Mouse (Mus musculus) layer of hippocampus, adult 18-20 months (tissue): ENCODE data around the gene Pram1. TPM values are rescaled to one million over a fixed set of nuclear protein-coding genes. Genes with fewer than 3 reads are reported as not detected.
"Not testable (repeated sequence)": the region's sequence is repeated elsewhere in the genome, so short reads cannot be mapped to it uniquely, and the experiment has no call there.

Experiments used
- DNase-seq, 2 experiments: peaks; one replicate each; pipeline ENCODE4 v3.0.0; 2022; ENCODE audit warnings: low spot score in 2 of 2
- long read RNA-seq: library from polyadenylated mRNA; stranded (forward); transcript quantifications from one replicate; pipeline ENCODE4 v2.0.0, GENCODE M21; 2021
- total RNA-seq, 2 experiments: library from RNA; stranded (reverse); gene quantifications; 2 replicates each; pipeline ENCODE4 v1.2.3; 2021

Gene Pram1
- under 1 TPM in 1 of 2 experiments, not detected in 1; 0.30 TPM for total RNA-seq
- long read RNA-seq = 0 reads

DNA sequence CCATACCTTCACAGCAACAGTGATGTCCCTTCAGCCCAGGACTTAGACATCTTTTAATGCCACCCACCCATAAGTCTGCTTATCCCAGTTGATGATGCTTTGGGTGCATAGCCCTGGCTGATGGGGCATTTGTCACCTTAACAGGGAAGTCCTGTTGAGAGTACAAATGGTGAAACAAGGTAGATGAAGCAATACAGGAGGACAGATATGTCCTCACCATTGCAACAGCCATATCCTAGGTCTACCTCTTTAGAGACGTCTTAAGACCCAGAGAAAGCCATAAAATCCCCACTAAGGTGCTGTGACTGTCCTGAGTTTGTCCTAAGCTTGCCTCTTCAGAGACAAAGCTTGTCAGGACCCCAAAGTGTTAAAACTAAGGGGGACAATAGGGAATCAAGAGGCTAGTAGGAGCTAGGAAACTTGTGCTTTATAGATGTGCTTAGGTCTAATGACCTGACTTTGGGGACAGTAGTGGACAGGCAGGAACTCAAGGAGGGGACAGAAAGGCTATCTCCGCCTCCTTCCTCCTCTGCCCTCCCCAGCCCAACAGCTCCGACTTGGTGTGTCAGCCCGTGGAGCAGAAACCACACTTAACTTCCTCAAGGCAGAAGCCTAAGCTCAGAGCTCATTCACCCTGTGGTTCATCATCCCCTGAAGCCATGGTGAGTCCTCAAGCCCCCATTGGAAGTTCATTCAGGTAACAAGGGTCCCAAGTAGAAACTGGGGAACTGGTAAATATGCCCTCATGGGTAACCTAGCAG lies at the start of gene Pram1:
TSS of gene Pram1 (plus strand) at position 541 of the 761 bp plus-strand sequence.
- DNase-seq = no peak

DNA sequence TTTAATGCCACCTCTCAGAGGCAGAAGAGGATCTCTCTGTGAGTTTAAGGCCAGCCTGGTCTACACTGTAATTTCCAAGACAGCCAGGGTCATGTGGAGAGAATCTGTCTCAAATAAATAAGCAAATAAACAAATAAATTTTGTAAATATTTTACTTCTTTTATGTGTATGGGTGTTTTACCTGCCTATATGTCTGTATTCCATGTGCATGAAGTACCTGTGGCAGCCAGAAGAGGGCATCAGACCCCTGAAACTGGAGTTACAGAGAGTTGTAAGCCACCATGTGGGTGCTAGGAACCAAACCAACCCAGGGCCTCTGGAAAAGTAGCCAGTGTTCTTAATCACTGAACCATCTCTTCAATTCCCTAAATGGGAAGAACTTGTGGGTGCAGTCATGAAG lies 40.6 kb upstream of the Pram1 start:
- DNase-seq = no peak

DNA sequence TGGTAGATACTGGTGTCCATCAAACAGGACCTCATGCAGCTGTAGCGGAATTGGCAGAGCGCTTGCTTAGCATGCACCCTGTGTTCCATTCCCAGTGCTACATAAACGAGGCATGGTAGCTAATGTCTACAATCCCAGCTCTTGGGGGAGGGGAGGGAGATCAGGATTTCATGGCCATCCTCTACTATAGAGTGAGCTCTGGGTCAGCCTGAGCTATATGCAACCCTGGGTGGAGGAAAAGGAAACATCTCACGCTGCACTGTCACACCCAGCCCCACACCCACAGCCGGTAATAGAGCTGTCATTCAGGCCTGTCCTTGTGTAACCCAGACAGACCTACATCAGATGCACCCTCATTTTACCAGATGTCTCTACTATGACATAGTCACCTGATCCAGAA lies 39.4 kb upstream of the Pram1 start:
- DNase-seq = no peak

DNA sequence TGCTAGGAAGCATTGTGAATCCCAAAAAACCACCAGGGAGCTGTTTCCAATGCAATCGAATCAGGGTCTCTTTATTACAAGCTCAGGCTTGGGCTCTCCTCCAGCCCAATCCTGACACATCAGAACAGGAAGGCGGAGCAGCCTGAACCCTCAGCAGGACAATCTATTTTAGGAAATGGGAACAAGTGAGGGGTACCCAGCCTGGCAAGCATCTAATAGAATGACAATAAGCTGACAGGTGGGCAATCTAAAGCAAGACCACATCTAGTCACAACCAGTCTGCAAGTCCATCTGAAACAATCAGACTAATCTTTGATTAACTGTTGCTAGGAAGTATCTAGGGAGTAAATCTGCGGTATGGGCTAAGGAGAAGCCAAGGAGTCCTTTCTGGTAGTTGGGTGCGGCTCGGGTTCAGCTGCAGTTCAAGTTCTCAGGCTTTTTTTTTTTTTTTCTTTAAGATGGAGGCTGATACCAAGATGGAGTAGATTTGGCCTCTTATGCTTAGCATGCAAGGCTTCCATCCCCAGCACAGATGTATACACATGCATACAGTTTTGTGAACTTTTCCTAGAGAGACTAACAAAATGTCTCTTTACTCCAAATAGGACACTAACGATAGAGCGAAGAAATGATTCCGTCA lies 37.9 kb upstream of the Pram1 start:
- no peak for DNase-seq

DNA sequence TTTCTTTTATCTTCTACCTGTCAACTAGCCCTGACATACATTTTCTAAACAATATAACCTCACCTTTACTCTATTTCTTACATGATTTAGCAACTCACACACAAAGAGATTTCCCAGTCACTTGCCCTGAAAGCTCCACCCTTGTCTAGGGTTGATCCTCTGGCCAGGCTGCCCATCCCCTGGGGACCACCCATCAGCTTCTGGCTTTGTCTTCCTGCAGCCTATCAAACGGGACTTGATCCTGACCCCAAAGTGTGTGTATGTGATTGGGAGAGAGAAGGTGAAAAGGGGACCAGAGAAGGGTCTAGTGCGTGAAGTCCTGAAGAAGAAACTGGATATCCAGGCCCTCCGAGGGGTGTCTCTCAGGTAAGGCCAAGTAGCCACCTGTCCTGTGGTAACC lies 37.0 kb upstream of the Pram1 start:
- DNase-seq = no peak

DNA sequence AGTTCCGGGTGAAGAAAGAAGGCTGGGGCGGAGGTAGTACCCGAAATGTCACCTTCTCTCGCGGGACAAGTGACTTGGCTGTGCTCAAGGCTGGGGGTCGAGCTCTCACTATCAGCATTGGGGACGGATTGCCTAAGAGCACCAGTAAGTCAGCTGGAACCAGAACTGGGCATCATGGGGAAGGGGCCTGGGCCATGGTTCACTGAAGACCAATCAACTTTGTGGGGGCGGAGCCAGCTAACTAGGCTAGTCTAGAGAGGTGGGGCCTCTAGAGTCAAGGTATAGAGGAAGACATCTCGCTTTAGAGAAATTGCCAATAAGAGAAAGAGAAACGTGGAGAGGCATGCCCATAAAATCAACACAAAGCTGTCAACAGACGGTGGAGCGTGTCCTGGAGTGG lies 35.9 kb upstream of the Pram1 start:
- no peak for DNase-seq

DNA sequence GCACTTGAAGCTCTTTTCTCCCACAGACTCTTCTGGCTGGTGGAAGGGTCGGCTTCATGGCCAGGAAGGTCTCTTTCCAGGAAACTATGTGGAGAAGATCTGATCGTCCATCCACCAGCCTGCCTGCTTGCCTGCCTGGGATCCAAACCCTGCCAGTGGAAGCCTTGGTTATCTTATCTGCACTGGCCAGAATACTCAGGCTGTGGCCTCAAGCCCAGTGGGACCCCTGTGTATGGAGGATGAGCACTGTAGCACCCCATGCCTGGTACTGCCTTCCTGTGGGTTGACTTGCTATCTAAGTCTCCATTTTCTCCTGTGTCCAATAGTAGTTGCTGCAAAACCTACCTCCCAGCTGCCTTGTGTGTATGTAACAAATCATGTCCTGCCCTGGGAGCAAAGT lies 30.6 kb upstream of the Pram1 start:
- DNase-seq = no peak

DNA sequence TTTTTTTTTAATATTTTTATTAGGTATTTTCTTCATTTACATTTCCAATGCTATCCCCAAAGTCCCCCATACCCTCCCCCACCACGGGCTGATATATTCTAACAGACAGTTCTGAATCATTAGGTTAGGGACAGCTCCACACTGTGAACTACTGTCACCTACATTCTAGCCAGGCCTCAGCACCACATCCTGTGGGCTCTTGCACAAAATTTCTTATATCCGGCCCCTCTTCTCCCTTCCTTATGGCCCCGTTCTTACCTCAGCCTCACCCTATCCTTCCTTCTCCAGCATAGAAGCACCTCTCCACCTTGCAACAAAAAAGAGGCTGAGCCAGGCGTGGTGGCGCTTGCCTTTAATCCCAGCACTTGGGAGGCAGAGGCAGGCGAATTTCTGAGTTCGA lies 27.3 kb upstream of the Pram1 start:
- no peak for DNase-seq

DNA sequence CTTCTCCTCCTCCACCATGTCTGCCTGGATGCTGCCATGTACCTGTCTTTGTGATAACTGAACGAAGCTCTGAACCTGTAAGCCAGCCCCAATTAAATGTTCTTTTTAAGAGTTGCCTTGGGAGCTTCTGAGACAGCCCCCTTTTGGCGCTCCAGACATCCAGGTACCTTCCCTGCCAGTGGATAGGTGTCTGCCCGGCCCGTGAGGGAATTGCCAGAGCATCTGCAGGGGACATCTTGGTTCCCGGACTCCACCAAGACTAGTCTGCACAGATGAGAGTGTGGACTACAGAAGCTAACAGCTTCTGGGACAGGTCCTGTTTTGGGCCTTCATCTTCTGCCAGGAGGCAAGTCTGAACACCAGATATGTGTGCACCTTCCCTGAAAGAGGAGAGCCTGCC lies 24.1 kb upstream of the Pram1 start:
- not testable (repeated sequence) for DNase-seq

DNA sequence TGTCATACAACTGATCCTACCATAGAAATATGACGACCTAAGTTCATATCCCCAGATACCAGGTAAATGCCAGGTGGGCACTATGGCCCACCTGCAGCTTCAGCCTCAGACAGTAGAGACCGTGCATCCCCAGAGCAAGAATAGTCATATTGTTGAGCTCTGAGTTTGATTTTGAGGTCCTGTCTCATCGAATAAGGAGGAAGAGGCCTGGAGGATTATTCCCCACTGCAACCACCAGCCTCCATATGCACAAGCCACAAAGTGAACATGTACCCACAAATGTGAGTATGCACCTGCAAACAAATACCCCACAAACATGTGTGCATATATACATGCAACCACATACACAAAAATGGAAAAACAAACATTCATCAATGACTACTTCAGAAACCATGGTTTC lies 10.6 kb upstream of the Pram1 start:
- DNase-seq = no peak

DNA sequence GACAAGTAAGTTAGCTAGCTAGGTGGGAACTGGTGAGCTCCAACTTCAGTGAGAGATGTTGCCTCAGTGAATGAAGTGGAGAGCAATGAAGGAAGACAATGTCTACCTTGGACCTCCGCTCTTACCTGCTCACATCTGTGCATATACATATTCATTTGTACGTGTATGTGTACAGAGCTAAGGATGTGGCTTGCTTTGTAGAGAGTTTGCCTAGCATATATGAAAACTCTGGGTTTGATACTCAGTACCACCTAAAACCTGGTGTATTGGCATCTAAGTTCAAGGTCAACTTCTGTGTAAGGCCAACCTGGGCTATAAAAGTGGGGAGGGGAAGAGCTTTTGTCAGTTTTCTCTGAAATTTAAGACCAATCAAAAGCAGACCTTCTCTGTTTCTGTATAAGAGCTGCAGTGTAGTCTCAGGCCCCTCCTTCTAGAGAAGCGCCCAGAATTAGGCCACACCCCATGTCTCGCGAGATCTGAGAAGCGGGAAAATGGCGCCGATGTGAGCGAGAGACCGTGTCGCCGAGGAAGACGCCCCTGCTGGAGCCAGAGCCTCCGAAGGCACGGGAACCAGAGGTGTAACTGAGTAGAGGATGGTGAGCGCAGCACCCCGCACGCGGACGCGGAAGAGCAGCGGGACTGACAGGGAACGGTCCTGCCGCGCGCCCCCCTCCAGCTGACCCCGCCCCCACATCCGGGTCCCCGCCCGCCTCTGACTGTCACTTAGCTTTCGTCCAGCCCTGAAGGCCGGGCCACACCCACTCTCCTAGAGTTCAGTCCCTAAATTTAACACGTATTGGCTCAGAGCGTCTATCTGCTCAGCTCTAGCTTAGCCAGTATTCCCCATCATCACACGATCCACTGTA lies 9.0 kb upstream of the Pram1 start, which contains the start of gene Zfp414:
TSS of gene Zfp414 (plus strand) at position 470 of the 866 bp plus-strand sequence.
- DNase-seq = peak; percentile 86 to 94

DNA sequence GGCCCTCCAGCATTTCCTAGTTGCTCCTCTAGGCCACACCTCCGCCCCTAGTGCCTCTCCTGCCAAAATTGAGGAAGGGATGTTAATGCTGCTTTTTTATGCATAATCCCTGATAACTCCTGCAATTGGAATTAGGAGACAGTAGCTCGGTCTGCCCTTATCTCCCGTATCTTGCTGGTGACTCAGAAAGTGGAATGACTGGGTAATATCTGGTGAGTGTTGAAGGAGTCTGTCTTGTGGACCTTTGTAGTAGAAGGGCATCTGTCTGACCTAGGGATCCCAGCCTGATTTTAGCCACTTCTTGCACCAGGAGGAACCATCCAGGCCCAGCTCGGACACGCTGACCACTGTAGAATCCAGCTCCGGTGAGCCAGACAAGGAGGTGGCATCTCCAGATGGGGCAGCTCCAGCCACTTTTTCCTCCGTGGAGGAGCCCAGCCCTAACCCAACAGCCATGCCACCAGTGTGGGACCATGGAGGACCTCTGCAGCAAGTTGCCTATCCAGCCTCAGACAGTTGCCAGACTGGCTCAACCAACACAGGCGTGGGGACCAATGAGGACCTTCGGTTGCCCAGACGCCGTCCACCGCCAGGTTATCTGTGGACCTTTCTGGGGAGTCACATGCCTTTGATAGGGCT lies 8.2 kb upstream of the Pram1 start:
- no peak for DNase-seq

DNA sequence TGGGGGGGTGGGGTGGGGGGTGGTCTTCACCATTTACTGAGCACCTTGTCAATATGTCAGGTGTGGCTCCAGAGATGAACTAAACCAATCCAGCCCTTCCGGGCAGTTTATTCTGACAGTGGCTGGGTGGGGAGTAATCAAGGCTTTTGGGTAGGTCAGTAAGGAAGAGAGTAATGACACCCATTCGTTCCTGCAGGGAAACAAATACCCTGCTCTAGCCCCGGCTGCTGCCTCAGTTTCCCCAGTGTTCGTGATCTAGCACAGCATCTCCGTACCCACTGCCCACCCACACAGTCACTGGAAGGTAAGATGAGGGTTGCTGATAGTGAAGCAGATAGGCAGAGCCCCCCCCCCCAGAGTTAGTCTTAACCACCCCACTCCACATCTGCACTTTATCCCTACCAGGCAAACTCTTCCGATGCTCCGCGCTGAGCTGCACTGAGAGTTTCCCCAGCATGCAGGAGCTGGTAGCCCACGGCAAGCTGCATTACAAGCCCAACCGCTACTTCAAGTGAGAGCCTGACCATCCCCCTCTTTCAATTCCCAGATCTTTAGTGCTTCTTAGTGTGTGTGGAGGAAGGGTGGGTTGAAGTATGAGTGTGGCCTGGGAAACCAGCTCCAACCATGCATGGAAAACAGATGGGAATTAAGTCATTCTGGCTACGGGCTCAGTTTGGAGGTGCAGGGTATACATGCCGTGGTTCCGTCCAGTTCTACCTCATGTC lies 7.5 kb upstream of the Pram1 start:
- DNase-seq = no peak

DNA sequence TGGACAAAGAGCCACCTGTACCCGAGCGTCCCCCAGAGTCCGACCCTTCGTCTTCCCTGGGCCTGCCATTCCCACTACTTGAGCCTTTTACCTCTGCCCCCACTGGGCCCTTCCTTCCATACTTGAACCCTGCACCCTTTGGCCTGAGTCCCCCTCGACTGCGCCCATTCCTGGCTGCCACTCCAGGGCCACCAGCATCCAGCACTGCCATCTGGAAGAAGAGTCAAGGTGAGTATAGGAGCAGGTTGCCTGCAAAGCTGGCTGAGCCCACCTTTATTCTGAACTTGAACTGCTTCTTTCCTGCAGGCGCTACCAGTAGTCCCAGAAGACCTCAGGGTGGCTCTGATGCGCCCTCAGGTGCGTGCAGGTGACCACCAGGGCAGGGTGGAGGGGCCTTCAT lies 6.6 kb upstream of the Pram1 start:
- no peak for DNase-seq

DNA sequence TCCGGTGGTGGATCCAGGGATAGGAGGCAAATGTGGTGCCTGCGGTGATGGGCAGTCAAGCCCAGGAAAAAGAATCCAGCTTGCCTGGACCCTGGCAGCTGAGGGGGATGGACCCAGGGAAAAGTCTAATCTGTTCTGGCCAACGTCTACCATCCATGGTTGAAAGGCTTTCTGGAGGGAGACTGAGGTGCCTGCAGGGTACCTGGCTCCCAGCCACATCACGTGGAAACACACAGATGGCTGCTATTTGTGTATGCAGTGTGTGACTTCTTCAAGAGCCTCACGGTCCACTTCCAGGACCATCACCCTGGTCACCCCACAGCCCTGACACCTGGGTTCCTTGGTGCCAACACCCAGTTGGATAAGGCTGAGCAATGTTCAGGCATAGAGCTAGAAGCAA lies 6.1 kb upstream of the Pram1 start:
- DNase-seq = no peak

DNA sequence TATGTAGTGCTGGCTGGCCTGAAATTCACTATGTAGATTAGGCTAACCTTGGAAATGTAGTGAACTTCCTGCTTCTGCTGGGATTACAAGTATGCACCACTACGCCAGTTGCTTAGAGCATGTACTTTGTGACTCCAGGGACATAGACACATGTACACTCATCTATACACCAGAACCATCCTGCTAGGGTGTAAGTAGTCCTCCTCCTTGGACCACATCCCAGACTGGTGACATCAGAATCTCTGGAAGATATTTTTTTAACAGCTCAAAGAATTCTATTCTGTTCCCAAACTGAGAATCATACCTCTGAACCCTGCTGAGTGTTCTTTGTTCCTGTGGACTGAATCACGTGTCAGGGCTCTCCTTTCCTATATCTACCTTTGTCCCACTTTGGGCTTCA lies 818 bp upstream of the Pram1 start:
- DNase-seq = peak; percentile 42 to 56

DNA sequence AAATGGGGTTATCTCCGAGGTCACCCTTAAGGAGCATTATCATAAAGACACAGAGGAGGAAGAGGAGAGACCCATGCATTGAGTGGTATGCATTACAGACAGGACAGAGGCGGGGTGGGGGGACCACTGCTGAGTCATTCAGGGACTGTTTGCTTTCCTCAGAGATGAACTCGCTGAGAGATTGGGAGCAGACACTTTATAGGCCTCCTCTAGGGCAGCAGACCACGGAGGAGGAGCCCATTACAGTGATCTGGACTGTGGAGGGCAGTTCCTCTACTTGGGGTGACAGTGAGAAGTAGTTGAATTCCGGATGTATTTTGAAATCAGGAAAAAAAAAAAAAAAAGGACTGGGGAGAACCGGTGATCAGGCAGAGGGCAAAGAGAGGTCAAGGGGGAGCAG lies 1.9 kb downstream of the Pram1 start:
- DNase-seq = no peak

DNA sequence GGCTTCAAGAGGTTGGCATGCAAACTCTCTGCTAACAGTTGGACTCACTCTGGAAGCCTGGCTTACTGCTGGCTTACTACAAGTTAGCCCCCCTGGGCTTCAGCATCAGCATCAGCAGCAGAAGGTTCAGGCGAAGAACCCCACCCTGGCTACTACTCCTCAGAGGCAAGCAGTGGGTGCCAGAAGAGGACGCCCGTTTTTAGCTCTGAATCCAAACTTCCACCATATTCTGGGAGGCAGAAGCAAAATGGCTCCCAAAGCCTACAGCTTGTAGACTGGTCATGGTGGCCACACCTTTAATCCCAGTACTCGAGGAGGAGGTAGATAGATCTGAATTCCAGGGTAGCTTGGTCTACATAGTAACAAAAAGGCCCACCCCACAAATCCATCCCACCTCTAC lies 6.2 kb downstream of the Pram1 start:
- no peak for DNase-seq

DNA sequence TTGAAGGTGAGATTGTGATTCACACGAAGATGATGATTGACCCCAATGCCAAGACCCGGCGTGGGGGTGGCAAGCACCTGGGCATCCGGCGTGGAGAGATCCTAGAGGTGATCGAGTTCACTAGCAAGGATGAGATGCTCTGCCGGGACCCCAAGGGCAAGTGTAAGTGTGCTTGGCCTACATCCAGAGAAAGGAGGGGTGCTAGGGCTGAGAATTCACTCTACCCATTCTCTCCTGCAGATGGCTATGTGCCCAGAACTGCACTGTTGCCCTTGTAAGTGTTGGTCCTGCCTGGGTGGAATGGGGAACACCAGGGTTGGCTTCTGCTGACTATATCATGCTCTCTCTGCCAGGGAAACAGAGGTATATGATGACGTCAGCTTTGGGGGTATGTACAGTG lies 7.2 kb downstream of the Pram1 start:
- DNase-seq = no peak

DNA sequence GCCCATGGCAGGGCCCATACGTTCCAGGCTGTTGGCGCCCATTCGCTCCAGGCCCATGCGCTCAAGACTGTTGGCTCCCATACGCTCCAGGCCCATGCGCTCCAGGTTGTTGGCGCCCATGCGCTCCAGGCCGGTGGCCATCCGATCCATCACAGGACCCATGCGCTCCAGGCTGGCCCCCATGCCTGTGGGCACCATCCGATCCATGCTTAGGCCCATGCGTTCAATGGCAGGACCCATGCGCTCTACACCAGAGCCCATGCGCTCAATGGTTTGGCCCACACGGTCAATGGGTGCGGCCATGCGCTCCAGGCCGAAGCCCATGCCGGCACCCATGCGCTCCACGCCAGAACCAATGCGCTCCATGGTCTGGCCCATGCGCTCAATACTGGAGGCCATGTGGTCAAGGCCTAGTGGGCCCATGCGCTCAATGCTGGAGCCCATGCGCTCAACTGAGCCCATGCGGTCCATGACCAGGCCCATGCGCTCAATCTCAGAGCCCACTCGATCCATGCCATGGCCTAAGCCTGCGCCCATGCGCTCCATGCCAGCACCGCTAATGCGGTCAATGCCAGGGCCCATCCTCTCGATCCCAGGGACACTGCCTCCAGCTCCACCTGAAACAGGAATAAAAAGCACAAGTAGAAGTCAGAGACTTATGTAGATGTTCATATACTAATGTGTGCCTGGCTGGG lies 12.1 kb downstream of the Pram1 start:
- no peak for DNase-seq
